Comparison of ENCODE assay signal across 9 mouse cellular contexts in the genomic region with DNA sequence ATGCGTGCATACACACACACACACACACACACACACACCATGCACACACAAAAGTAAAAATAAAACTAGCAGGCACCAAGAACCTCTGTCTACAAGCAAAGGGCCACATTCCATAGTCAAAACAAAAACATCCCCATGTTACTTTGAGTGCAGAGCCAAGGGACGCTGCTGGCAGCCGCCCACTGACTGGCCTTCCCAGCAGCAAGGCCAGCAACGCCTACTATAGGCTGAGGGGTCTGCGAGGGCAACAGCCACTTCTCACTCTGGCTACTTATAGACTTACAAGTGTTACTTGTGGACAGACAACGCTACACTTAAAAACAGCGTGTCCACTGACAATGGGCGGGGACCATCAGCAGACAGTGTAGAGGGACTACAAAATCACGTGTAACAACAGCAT. TPM values are rescaled to one million over a fixed set of nuclear protein-coding genes. Genes with fewer than 3 reads are reported as not detected.
DNase-seq lines count a peak whose midpoint lies in the region; ATAC-seq and TF ChIP-seq lines count a peak whose summit lies in the region.
"Had no signal": no experiment of that assay in that cellular context is flagged by ENCODE, and none has a peak within 500 bp of the region (broad histone marks: within the 10 kb centered on the region; RNA-seq: fewer than 3 reads in every experiment).

No protein-coding gene starts in this region.

- TF ChIP-seq POLR2A in lung, adult 2 months (IDR thresholded peaks at IDR 0.05; ENCODE audit: borderline replicate concordance, extremely low read depth, low read depth, low read length), result no peak
- TF ChIP-seq POLR2A in myocyte (IDR thresholded peaks at IDR 0.05; ENCODE audit: insufficient read length, low read depth), result no peak

- 34% methylated on average over 9 of the region's 9 CpGs for WGBS in lung, embryonic 16.5 days
- WGBS in lung, adult 2 months, result 24% methylated on average over 9 of the region's 9 CpGs

- peak overlapping the region; percentile 38 for H3K4me2 ChIP-seq in lung, embryonic 16.5 days (ENCODE audit: low read depth, low read length)
- peak overlapping the region; percentile 95 for H3K4me2 ChIP-seq in myocyte (ENCODE audit: low read depth)

- peak; percentile 29 for ATAC-seq in lung, embryonic 16.5 days (ENCODE audit: low read depth)

- H3K36me3 ChIP-seq in lung, embryonic 16.5 days (ENCODE audit: control insufficient read depth, insufficient read depth, low read length), result 0 out of 2 replicates have a peak, but pooled peaks cover 2% of the 10 kb centered on the region
- peaks cover 5% of the 10 kb centered on the region for H3K36me3 ChIP-seq in myocyte (ENCODE audit: control insufficient read depth, insufficient read depth)

- H3ac ChIP-seq in myocyte (ENCODE audit: control insufficient read depth, insufficient read length), result no peak overlapping the region

- no peaks in the 10 kb centered on the region for H3K27me3 ChIP-seq in lung, embryonic 16.5 days (ENCODE audit: control insufficient read depth, insufficient read depth, low read depth, low read length)
- H3K27me3 ChIP-seq in myocyte (ENCODE audit: control insufficient read depth, insufficient read depth, insufficient read length), result no peaks in the 10 kb centered on the region

- no peak overlapping the region for H3K9ac ChIP-seq in lung, embryonic 16.5 days (ENCODE audit: low read length)
- H3K9ac ChIP-seq: liver, embryonic 14.5 days had no signal

- H3K27ac ChIP-seq in lung, embryonic 16.5 days (ENCODE audit: low read length), result peak overlapping the region; percentile 40; the same call in 1 of the 2 replicates
- H3K27ac ChIP-seq: liver, embryonic 14.5 days had no signal

- H3K4me1 ChIP-seq in lung, embryonic 16.5 days (replicated peaks; ENCODE audit: control insufficient read depth, insufficient read depth, low read length), result peaks cover 67% of the 10 kb centered on the region
- peaks cover 82% of the 10 kb centered on the region for H3K4me1 ChIP-seq in lung, adult 2 months (ENCODE audit: control insufficient read depth, insufficient read depth, low read length)

- H3K79me2 ChIP-seq in myocyte (ENCODE audit: control insufficient read depth, insufficient read depth), result peaks cover 98% of the 10 kb centered on the region

- H3K9me3 ChIP-seq in lung, embryonic 16.5 days (ENCODE audit: control insufficient read depth, low read length), result no peaks in the 10 kb centered on the region

- DNase-seq in adrenal gland, postnatal 10 days, result peak; percentile 67
- no peak for DNase-seq in adrenal gland, postnatal 4 days (ENCODE audit: low spot score in 2 of 2)
- no peak for DNase-seq in lung, adult 2 months
- DNase-seq in heart, postnatal 4 days, result peak; percentile 62
- DNase-seq in layer of hippocampus, postnatal 14 days (ENCODE audit: low spot score in 2 of 2), result no peak
- DNase-seq in right cerebral cortex, adult 18-20 months, result no peak

- no peak for TF ChIP-seq CTCF in lung, adult 2 months (IDR thresholded peaks at IDR 0.05; ENCODE audit: insufficient read depth, low read length)

- H3K4me3 ChIP-seq in lung, embryonic 16.5 days (ENCODE audit: low read length), result no peak overlapping the region
- no peak overlapping the region for H3K4me3 ChIP-seq in lung, adult 2 months (replicated peaks; ENCODE audit: extremely low read depth, low read depth, low read length)
- H3K4me3 ChIP-seq in myocyte, result peak overlapping the region; percentile 98

TF ChIP-seq in myocyte, 11 proteins besides CTCF, POLR2A, EP300 and RAD21:
- TF ChIP-seq MAX (IDR thresholded peaks at IDR 0.05; ENCODE audit: low read depth), result no peak
- TF ChIP-seq CEBPB (IDR thresholded peaks at IDR 0.05; ENCODE audit: insufficient read depth, poor library complexity, severe bottlenecking), result no peak
- TF ChIP-seq TCF12 (IDR thresholded peaks at IDR 0.05; ENCODE audit: insufficient read depth, poor library complexity, severe bottlenecking), result no peak
- TF ChIP-seq MYOD1 (IDR thresholded peaks at IDR 0.05; ENCODE audit: control insufficient read depth in 1 of 3, insufficient read length in 2 of 3, low read depth in 2 of 3), result no peak
- TF ChIP-seq SRF (IDR thresholded peaks at IDR 0.05; ENCODE audit: control insufficient read depth, insufficient read length, low read depth), result no peak
- TF ChIP-seq TCF3 (IDR thresholded peaks at IDR 0.05; ENCODE audit: insufficient read length, low read depth), result no peak

RNA-seq across cellular contexts. Expression of a gene that starts 7.2 kb away (rescaled TPM):
- 10 to 100 TPM; 65.3 to 80.4 TPM for total RNA-seq in adrenal gland, postnatal 10 days (2021)
- total RNA-seq in adrenal gland, postnatal 4 days (2021), result 100 to 1,000 TPM; 106 to 111 TPM
- polyA plus RNA-seq in lung, embryonic 16.5 days (2015; fragmentation: Nextera tagmentation; extraction: Ambion mirVana), result 15.8 and 16.7 TPM in 2 replicates
- polyA plus RNA-seq in lung, adult 2 months (2012; rRNA removed), result 105 and 115 TPM in 2 replicates
- 10 to 100 TPM; 93.8 to 98.1 TPM for total RNA-seq in heart, postnatal 4 days (2021)
- polyA plus RNA-seq in myocyte (2012; fragmentation: generic; extraction: Trizol), result 54.5 TPM
- 100 to 1,000 TPM; 115 to 117 TPM for total RNA-seq in layer of hippocampus, postnatal 14 days (2021)

RNA-seq across cellular contexts. Expression of a gene that starts 34.4 kb away (rescaled TPM):
- 10 to 100 TPM; 41.1 to 47.3 TPM for total RNA-seq in adrenal gland, postnatal 10 days (2021)
- 10 to 100 TPM; 54.9 to 56.3 TPM for total RNA-seq in adrenal gland, postnatal 4 days (2021)
- 78.6 and 79.6 TPM in 2 replicates for polyA plus RNA-seq in lung, embryonic 16.5 days (2015; fragmentation: Nextera tagmentation; extraction: Ambion mirVana)
- 56.7 and 59.3 TPM in 2 replicates for polyA plus RNA-seq in lung, adult 2 months (2012; rRNA removed)
- 10 to 100 TPM; 31.7 to 31.9 TPM for total RNA-seq in heart, postnatal 4 days (2021)
- polyA plus RNA-seq in myocyte (2012; fragmentation: generic; extraction: Trizol), result 40.4 TPM
- total RNA-seq in layer of hippocampus, postnatal 14 days (2021), result 10 to 100 TPM; 24.2 to 24.5 TPM

Comparison
In these comparisons a context has a peak if more than half of its experiments do, and no peak if none do; other contexts are left out.
1. DNase-seq: peak in adrenal gland, postnatal 10 days (single experiment) and heart, postnatal 4 days (single experiment); none in adrenal gland, postnatal 4 days (0 of 2), lung, adult 2 months (single experiment), layer of hippocampus, postnatal 14 days (0 of 2) and right cerebral cortex, adult 18-20 months (single experiment).